Mouse (Mus musculus) heart, embryonic 13.5 days (tissue): Measurements from ENCODE around the gene Igsf21. TPM values are rescaled to one million over a fixed set of nuclear protein-coding genes. Genes with fewer than 3 reads are reported as not detected.

Experiments
- ATAC-seq: fragments of 200-750 bp; cut with Nextera tagmentation; 2 replicates; pipeline ENCODE4 v1.8.0; 2017; ENCODE audit warnings: moderate TSS enrichment; ENCODE audit not compliant: insufficient number of reproducible peaks, low FRiP score, low TSS enrichment; ENCODE audit errors: extremely low read depth
- H3K27ac ChIP-seq: fragments of 300-500 bp; sonication (generic); replicated peaks from 2 replicates; pipeline ENCODE4 v1.5.1; 2015; ENCODE audit warnings: moderate library complexity, mild to moderate bottlenecking, inconsistent platforms
- H3K27me3 ChIP-seq: fragments of 300-500 bp; sonication (generic); replicated peaks from 2 replicates; pipeline ENCODE4 v1.6.1; 2015; ENCODE audit warnings: mild to moderate bottlenecking, inconsistent platforms
- H3K36me3 ChIP-seq: fragments of 300-500 bp; sonication (generic); 2 replicates; pipeline ENCODE4 v1.6.1; 2015; ENCODE audit warnings: mild to moderate bottlenecking, inconsistent platforms
- H3K4me1 ChIP-seq: fragments of 300-500 bp; sonication (generic); 2 replicates; pipeline ENCODE4 v1.6.1; 2015; ENCODE audit warnings: inconsistent platforms
- H3K4me2 ChIP-seq: fragments of 300-500 bp; sonication (generic); 2 replicates; pipeline ENCODE4 v1.6.1; 2015; ENCODE audit warnings: inconsistent platforms, mild to moderate bottlenecking, moderate library complexity
- H3K4me3 ChIP-seq: fragments of 300-500 bp; sonication (generic); 2 replicates; pipeline ENCODE4 v1.5.1; 2015; ENCODE audit warnings: moderate library complexity, mild to moderate bottlenecking, inconsistent platforms
- H3K9ac ChIP-seq: fragments of 300-500 bp; sonication (generic); 2 replicates; pipeline ENCODE4 v1.6.1; 2015; ENCODE audit warnings: inconsistent platforms, mild to moderate bottlenecking, moderate library complexity
- H3K9me3 ChIP-seq: fragments of 300-500 bp; sonication (generic); 2 replicates; pipeline ENCODE4 v1.6.1; 2016; ENCODE audit warnings: inconsistent platforms
- WGBS: fragments of 180-500 bp; shearing (Covaris S2); methylation state at CpG from one replicate; pipeline ENCODE4 v1.1.7; 2015; ENCODE audit warnings: mixed read lengths; 5-methylcytosine and 5-hydroxymethylcytosine counted together
- polyA plus RNA-seq: library from polyadenylated mRNA; unstranded; fragments of >200 nt; fragmentation: Nextera tagmentation; extraction: Ambion mirVana; gene quantifications from 2 replicates; pipeline ENCODE4 v1.2.1, GENCODE M21; 2015

Igsf21 gene
- polyA plus RNA-seq, 1 experiment from 2014 or later: 0.13 TPM

DNA sequence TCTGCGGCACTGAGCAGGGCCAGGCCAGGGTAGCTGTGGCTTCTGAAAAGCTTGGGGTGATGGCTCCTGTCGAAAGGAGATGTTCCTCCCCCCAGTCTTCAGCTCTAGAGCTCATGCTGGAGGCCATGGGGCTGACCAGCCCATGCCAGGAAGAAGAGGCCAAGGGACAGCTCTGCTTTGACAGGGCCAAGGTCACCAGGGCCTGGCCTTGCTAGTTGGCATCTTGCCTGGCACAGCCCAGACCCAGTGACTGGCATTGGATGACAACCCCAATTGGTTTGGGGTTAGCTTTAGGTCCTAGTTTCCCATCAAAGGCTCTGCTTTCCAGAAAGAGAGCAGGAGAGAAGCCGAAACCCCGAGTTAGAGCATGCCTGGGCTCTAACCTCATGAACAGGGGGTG, 156.9 kb downstream of the Igsf21 start:
- Histone ChIP-seq H3K4me1 (peaks cover 2% of the 10 kb centered on the region), H3K9me3 (no peaks in the 10 kb centered on the region), H3K27me3 (peaks cover 7% of the 10 kb centered on the region), H3K36me3 (no peaks in the 10 kb centered on the region), H3K4me2 (no peak overlapping the region), H3K9ac (no peak overlapping the region), H3K4me3 (no peak overlapping the region), H3K27ac (no peak overlapping the region)
- no peak for ATAC-seq
- 70% methylated on average over 4 of the region's 4 CpGs for WGBS

DNA sequence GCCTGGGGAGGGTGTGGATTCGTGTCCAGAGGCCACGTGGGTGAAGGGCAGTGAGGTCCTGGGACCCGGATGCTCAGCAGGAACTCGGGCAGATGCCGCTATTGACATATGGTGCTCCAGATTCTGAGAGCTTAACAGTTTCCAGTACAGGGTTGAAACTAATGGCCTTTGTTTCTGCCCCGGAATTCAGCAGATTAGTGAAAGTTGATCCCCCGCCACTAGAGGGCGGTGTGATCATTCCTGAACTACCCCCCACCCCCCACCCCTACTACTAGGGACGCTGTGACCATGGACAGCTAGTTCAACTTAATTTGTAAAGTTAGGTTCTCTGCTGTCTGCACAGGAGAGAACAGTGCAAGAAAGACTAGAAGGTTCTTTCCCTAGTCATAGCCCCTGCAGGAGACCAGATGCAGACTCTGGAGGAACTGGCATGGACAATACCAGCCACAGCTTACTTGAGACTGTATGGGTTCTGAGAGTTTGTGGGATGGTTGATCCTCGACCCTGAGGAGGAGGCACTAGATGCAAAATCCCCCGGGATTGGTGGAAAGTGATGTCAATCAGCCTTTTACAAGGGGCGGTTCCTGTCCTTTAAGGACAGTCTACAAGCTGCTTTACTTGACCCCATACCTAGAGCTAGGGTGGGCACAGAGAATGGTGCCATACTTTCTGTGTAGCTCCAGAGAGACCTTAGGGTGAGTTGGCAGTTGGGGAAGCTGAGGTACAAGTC, 157.7 kb downstream of the Igsf21 start:
- Histone ChIP-seq H3K27me3 (peaks cover 7% of the 10 kb centered on the region), H3K36me3 (no peaks in the 10 kb centered on the region), H3K4me1 (peaks cover 7% of the 10 kb centered on the region), H3K9me3 (no peaks in the 10 kb centered on the region), H3K4me2 (no peak overlapping the region), H3K9ac (no peak overlapping the region), H3K4me3 (no peak overlapping the region), H3K27ac (no peak overlapping the region)
- WGBS: 71% methylated on average over 12 of the region's 12 CpGs
- ATAC-seq: no peak

DNA sequence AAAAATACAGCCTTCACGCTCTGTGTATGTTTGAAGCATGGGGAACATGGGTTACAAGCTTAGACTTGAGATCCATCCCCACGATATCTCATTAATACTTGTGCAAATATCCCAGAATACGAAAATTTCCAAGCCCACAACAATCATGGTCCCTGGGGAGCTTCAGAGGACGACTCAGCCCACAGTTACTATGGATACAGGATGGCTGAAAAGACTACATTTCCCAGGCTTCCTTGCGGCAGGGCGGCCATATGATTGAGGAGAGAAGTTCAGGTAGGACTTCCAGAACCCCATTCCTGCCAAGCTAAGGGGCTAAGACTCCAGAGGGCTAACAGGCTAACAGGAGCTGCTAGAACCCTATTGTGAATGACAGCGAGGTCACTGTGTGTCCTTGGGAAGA, 160.4 kb downstream of the Igsf21 start:
- Histone ChIP-seq H3K4me3 (no peak overlapping the region), H3K9me3 (no peaks in the 10 kb centered on the region), H3K27me3 (0 out of 2 replicates have a peak, but pooled peaks cover 3% of the 10 kb centered on the region), H3K4me1 (peaks cover 7% of the 10 kb centered on the region), H3K36me3 (no peaks in the 10 kb centered on the region), H3K4me2 (no peak overlapping the region), H3K27ac (no peak overlapping the region), H3K9ac (no peak overlapping the region)
- no peak for ATAC-seq
- 51% methylated on average over 7 of the region's 7 CpGs for WGBS

DNA sequence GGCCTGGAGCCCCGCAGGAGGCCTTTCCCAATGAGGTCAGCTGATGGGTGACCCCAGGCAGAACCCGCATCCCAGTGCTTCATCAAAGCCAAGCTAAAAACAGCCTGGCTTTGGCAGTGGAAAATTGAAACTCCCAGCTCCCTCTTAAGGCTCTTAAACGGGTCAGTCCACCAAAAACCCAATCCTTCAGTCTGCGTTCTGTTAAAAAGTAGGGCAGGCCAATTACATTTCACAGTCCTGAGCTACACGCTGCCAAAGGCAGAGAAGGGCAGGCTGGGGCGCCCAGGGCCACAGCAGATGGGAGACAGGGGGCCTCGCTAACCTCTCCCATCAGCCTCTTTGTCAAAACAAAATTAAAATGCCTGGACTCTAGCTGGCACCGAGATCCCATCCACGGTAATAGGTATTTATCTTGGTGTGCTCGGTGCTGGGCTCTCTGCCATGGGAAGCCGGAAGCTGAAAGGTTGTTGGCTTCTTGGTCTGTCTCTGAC, 162.0 kb downstream of the Igsf21 start:
- H3K4me2 ChIP-seq: no peak overlapping the region
- H3K36me3 ChIP-seq: no peaks in the 10 kb centered on the region
- no peak for ATAC-seq
- H3K4me3 ChIP-seq: no peak overlapping the region
- 47% methylated on average over 11 of the region's 11 CpGs for WGBS
- H3K9me3 ChIP-seq: no peaks in the 10 kb centered on the region
- no peak overlapping the region for H3K9ac ChIP-seq
- peak overlapping the region; percentile 58 for H3K27ac ChIP-seq
- H3K27me3 ChIP-seq: 0 out of 2 replicates have a peak, but pooled peaks cover 3% of the 10 kb centered on the region
- peaks cover 7% of the 10 kb centered on the region for H3K4me1 ChIP-seq

DNA sequence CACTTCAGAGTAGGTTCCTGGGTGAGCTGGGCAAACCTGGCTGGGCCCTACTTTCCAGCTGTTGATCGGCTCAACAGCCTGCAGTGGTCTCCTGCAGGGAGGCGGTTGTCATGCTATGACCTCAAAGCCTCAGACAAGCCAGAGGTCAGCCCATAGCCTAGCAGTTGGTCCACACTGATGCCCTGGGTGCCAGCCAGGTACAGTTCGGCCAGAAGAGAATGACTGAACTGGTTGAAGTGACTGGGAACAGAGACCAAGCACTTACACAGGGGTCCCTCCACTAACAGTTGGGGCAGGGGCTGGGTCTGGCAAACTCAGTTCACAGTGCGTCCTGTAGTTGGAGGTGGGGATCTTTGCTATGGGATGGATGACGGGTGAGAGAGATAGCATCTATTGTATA, 162.5 kb downstream of the Igsf21 start:
- no peak overlapping the region for H3K4me2 ChIP-seq
- ATAC-seq: no peak
- H3K4me1 ChIP-seq: peaks cover 7% of the 10 kb centered on the region
- H3K9ac ChIP-seq: no peak overlapping the region
- H3K4me3 ChIP-seq: no peak overlapping the region
- 82% methylated on average over 5 of the region's 5 CpGs for WGBS
- H3K27ac ChIP-seq: peak overlapping the region; percentile 58
- no peaks in the 10 kb centered on the region for H3K36me3 ChIP-seq
- H3K27me3 ChIP-seq: 0 out of 2 replicates have a peak, but pooled peaks cover 3% of the 10 kb centered on the region
- H3K9me3 ChIP-seq: no peaks in the 10 kb centered on the region

DNA sequence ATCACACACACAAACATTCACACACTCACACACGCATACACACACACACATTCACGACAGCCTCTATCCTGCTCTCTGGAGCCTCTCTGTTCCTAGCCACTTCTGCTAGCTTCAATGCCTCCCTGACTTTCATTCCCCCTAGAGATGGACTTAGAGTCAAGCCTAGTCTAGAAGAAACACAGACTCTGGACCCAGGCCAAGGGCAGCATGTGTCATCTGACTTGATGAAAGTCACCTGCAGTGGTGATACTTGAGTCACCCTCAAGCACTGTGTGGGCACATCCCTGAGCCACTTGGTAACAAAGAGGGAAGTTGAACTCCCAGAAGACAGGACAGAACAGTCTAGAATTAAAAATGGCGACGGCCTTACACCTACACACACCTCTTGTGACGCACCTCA, 168.2 kb downstream of the Igsf21 start:
- Histone ChIP-seq H3K27me3 (peaks cover 8% of the 10 kb centered on the region; the same call in 1 of the 2 replicates), H3K27ac (no peak overlapping the region), H3K4me3 (no peak overlapping the region), H3K9ac (no peak overlapping the region), H3K4me1 (0 out of 2 replicates have a peak, but pooled peaks cover 3% of the 10 kb centered on the region), H3K4me2 (no peak overlapping the region), H3K9me3 (no peaks in the 10 kb centered on the region), H3K36me3 (no peaks in the 10 kb centered on the region)
- WGBS: 70% methylated on average over 5 of the region's 5 CpGs
- ATAC-seq: no peak

DNA sequence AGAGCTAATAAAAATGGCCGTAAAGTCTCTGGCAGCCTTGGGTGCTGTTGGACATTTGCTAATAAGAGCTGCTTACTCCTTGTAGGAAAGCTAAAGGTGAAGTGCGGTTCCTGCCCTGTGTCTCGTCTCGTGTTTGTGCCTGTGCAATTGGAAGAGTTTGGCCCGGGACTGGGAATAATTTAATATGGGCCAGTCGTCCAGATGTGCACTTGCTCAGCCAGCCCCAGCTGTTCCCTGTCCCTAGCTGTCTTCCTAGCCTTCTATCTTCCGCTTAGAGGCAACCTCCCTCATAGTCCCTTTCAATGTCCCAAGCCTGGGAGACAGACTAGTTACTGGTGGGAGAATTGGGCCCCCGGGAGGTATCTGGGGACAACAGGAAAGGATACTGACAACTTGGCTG, 169.0 kb downstream of the Igsf21 start:
- 62% methylated on average over 8 of the region's 8 CpGs for WGBS
- no peak overlapping the region for H3K9ac ChIP-seq
- no peak for ATAC-seq

DNA sequence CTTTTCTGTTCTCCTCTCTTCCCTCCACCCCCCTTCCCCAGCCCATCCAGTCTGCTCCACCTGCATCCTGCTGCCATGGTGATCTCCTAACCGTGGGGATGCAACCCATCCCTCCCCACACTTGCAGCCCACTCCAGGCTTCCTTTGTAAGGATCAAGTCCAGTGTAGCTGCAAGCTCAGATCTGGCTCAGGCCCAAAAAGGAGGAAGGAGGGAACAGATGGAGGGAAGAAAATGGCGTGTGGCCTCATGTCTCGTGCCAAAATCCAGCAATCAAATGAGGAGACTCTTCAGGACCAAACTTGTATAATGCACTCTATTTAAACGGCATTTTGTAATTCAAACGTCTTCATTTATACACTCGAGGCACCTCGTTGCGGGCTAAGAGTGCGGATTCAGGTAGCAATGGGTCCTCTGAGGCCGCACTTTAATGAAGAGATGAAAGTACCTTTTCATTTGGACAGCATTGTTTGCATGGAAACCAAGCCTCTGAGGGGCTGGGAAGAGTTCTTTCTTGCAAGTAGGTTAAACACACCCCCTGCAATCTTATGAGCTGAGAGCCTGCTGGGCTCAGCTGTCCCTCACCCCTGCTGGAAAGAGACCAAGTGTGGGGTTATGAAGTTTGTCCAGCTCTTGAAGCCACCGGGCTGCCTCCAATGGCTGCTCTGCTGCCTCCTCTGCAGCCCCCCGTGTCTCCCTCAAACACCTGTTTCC, 169.6 kb downstream of the Igsf21 start:
- 66% methylated on average over 12 of the region's 12 CpGs for WGBS
- Histone ChIP-seq H3K36me3 (no peaks in the 10 kb centered on the region), H3K9me3 (no peaks in the 10 kb centered on the region), H3K4me2 (no peak overlapping the region), H3K27me3 (peaks cover 14% of the 10 kb centered on the region), H3K27ac (no peak overlapping the region), H3K9ac (no peak overlapping the region), H3K4me3 (no peak overlapping the region), H3K4me1 (0 out of 2 replicates have a peak, but pooled peaks cover 3% of the 10 kb centered on the region)
- ATAC-seq: no peak

More for the DNA sequence above, 169.0 kb downstream of the Igsf21 start:
- no peak overlapping the region for H3K4me3 ChIP-seq
- H3K4me2 ChIP-seq: no peak overlapping the region
- peaks cover 12% of the 10 kb centered on the region for H3K27me3 ChIP-seq
- 0 out of 2 replicates have a peak, but pooled peaks cover 3% of the 10 kb centered on the region for H3K4me1 ChIP-seq
- H3K9me3 ChIP-seq: no peaks in the 10 kb centered on the region
- no peaks in the 10 kb centered on the region for H3K36me3 ChIP-seq
- no peak overlapping the region for H3K27ac ChIP-seq

DNA sequence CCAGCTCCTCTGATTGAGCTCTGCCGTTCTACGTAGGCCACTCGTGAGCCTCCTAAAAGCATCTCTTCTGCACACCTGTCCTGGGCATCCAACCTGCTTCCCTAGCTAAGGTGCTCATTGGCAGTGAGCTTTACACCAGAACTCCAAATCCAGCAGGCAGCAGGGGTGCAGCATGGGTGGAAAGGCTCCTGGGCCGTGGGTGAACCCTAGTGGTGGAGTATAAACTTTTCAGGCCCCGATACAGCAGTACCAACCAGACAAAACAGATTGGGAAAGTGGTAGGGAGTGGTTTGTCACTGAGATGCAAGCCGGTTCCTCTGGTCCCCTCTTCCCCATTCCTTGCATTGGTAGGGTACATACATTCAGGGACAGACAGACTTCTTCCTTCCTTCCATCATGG, 170.2 kb downstream of the Igsf21 start:
- 69% methylated on average over 6 of the region's 6 CpGs for WGBS
- ATAC-seq: no peak

DNA sequence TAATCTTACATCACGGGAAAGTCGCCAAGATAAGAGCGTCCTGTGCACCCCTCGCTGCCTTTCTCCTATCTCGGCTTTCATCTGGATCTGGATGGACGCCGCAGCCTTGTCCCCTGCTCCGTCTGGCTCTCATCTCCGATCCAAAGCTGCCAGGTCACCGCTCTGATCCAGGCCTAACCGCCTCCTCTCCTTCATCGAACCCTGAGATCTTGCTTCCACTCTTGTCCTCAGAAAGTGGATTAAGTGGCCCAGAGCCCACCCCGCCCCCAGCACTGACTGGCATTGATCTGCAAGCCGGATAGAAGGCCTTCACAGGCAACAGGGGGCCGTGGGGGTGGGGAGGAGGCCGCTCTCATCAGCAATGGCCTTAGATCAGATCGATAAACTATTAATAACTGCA, 175.5 kb downstream of the Igsf21 start:
- H3K27me3 ChIP-seq: peaks cover 47% of the 10 kb centered on the region

More for the DNA sequence above, 170.2 kb downstream of the Igsf21 start:
- Histone ChIP-seq H3K36me3 (no peaks in the 10 kb centered on the region), H3K27ac (no peak overlapping the region), H3K9me3 (no peaks in the 10 kb centered on the region), H3K9ac (no peak overlapping the region), H3K27me3 (peaks cover 20% of the 10 kb centered on the region), H3K4me3 (no peak overlapping the region), H3K4me2 (no peak overlapping the region), H3K4me1 (0 out of 2 replicates have a peak, but pooled peaks cover 3% of the 10 kb centered on the region)

DNA sequence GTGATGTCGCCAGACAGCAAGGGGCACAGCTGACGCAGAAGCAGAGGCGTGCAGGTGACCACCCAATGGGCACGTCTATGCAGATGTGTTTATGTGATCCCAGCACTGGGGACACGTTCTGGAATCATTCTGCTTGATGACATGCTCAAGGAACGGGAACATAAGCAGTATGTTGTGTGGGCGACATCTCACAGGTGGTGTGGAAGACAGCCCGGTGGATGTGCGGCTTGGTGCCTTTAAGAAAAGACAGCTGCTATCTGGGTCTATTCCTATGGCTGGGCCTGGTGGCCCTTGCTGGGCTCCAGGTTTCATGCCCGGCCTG, 176.3 kb downstream of the Igsf21 start:
- 26% methylated on average over 10 of the region's 10 CpGs for WGBS
- Histone ChIP-seq H3K4me3 (no peak overlapping the region), H3K27ac (no peak overlapping the region), H3K9ac (no peak overlapping the region), H3K4me2 (no peak overlapping the region), H3K4me1 (peaks cover 7% of the 10 kb centered on the region), H3K36me3 (no peaks in the 10 kb centered on the region), H3K9me3 (no peaks in the 10 kb centered on the region), H3K27me3 (peaks cover 47% of the 10 kb centered on the region)
- ATAC-seq: no peak

More for the DNA sequence above, 175.5 kb downstream of the Igsf21 start:
- 11% methylated on average over 17 of the region's 17 CpGs for WGBS
- Histone ChIP-seq H3K9ac (no peak overlapping the region), H3K4me1 (peaks cover 7% of the 10 kb centered on the region), H3K36me3 (no peaks in the 10 kb centered on the region), H3K9me3 (no peaks in the 10 kb centered on the region), H3K4me3 (no peak overlapping the region), H3K27ac (no peak overlapping the region), H3K4me2 (no peak overlapping the region)
- no peak for ATAC-seq
